Mouse (Mus musculus) thymus, adult 2 months (tissue): Measurements from ENCODE around the gene B9d2.

Experiments
- CTCF ChIP-seq: fragments of 200-500 bp; IDR thresholded peaks from 2 replicates; pipeline ENCODE4 v1.5.1; 2012; ENCODE audit warnings: mild to moderate bottlenecking, control low read depth, low read length, moderate library complexity, borderline replicate concordance; ENCODE audit not compliant: control insufficient read depth, poor library complexity, insufficient read depth; ENCODE audit errors: extremely low read depth
- POLR2A ChIP-seq: fragments of 200-500 bp; IDR thresholded peaks from 2 replicates; pipeline ENCODE4 v1.6.1; 2012; ENCODE audit warnings: mild to moderate bottlenecking, low read length, control low read depth, moderate library complexity; ENCODE audit not compliant: control insufficient read depth, poor library complexity, insufficient read depth; ENCODE audit errors: extremely low read depth

GRCm38 (mm10) chr7:25729396-25729795, 48.8 kb downstream of the B9d2 start:
- TF ChIP-seq POLR2A (no peak), CTCF (no peak)
